Mouse (Mus musculus) adrenal gland (tissue): ENCODE measurements around the gene Serinc2.
"Not testable (repeated sequence)": the region's sequence is repeated elsewhere in the genome, so short reads cannot be mapped to it uniquely, and the experiment has no call there.

Source experiments
- intact Hi-C: fragments of 180-260 bp; cut with DNase I; formaldehyde crosslinking; loops from one replicate; pipeline ENCODE4 v1.15.1; 2025

Serinc2 gene

DNA sequence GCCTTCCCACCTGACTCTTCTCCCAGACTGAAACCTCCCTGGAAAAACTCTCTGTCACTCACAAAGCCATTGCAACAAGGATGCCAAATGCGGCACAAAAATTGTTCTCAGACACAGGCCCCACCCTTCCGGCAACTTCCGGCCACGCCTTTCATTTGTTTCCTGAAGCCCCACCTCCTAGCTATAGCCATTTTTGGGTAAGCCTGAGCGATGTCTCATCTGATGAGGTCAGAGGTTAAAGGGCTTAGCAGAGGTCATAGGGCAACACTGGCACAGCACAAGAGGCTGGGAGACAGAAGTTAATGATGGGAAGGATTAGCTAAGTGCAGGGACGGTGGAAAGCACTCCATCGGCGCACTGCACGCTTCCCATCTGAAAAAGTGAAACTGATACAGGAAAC lies 12.4 kb downstream of the Serinc2 start:
- intact Hi-C loops: no loop called here

DNA sequence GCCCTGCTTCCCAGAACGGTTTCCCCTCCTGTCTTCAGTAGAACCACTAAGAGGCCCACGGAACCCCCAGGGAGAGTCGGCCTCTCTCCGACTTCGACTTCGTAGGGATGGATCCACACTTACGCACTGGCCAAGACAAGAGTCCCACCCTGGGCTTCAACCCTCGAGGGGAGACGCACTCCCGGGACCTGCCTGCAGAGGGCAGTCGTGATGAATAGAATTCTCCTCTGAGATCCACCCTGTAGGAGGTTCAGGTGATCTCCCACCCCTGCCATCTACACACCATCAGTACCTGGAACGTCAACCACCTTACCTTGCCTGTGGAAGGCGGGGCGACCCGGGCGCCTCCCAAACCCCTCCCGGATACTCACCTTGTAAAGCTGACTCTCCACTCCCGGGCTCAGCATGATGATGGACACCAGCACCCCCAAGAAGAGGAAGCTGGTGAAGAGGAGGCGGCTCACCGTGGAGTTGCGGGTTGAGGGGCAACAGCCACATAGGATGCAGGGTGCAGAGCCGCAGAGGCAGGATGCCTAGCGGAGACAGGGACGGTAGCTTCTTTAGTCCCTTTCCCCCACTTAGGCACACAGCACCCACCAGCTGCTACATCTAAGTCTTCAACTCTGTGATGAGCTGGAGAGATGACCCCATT lies 14.2 kb downstream of the Serinc2 start:
- intact Hi-C loops: loop anchor here (1.0 kb wide), 1 partner anchor 27 kb away; no protein-coding TSS in a partner anchor

DNA sequence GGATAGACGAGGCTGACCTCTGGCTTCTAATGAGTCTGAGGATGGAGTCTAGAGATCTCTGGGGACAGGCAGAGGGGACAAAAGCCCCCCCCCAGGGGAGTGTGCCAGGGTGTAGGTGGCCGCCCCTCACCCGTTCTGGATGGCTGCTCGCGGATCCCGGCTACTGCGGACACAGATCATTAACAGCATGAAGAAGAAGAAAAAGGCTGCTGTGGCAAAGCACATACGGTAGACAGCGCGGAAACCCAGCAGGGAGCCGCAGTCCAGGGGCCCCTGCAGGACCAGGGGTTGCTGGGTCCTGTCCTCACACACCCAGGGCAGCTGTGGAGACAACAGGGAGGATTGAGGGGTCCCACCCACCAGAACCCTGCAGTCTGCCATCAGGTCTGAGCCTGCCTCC lies 14.9 kb downstream of the Serinc2 start:
- intact Hi-C loops: loop anchor here (1.0 kb wide), 1 partner anchor 28 kb away; no protein-coding TSS in a partner anchor

DNA sequence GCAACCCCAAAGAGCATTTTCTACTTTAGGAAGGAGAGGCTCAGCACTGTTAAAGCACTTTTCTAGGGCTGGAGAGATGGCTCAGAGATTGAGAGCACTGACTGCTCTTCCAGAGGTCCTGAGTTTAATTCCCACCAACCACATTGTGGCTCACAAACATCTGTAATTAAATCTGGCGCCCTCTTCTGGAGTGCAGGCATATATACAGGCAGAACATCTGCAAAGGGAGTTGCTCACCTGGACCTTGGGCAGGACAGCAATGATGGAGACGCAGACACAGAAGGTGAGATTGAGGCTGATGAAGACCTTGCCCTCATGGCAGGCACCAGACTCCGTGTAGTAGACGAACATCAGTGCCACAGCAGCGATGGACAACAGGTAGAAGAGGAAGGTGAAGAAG lies 18.6 kb downstream of the Serinc2 start:
- intact Hi-C loops: no loop called here

DNA sequence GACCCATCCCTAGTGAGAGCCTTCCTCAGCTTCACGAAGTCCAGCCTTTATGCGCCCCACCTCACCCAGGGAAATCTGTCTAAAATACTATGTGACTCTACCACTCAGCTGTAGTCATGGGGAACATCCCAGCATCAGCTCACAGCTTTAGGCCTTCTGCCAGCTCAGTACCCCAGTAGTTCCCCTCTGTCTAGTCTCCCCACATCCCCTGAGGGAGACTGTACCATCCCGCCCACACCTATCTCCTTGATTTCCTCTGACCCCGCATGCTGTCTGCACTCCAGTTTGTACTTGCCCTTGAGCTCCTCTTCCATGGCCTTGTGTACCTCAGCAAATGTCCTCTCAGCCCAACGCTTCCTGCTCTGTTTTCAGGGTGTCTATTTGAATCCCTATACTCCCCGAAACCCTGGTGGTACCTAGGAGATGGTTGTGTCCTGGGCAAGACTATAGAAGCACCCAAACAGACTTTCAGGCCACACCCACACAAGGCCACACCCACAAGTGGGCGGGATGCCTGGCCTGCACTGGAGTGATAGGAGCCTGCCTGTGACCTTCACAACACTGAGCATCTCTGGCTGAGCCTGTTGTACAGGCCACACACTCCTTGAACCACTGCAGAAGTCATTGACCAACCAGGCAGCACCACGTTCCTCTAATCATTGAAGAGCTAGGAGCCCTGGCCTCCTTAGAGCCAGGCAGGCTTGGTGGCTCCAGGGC lies 26.4 kb downstream of the Serinc2 start:
- intact Hi-C loops: no loop called here

DNA sequence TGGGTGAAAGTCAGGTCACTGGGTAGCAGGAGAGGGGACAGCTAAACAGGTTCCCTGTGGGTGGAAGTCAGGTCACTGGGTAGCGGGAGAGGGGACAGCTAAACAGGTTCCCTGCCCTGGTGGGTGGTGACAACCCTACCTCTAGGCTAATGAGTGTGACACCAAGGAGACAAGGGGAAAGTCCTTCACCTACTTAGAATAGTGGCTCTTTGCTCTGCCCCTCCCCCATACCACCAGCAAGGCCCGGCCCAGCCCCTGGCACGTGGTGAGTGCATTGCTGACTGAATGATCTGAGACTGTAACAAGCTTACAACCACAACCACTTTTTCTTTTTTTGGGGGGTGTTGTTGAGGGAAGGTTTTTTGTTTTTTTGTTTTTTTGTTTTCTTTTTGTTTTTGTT lies 27.2 kb downstream of the Serinc2 start:
- intact Hi-C loops: no loop called here

DNA sequence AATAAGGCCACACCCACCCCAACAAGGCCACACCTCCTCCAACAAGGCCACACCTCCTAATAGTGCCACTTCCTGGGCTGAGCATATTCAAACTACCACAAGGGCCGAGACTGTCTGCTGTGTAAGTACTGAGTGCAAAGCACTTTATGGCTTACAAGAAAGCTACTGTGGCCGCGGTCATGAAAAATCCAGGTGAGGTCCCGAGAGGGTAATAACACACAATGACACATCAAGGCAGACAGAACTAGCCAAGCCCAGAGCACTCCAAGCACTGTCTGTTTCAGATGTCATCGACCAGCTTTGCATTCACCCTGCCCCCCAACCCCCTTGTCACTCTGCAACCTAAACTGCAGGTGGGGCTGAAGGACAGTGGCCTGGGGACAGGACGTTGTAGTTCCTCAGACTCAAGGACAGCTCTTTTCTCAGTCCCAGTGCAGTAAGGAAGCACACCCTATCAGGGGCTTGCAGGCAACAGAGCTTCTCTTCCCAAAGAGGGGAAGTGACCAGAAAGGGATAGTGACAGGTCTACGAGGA lies 27.8 kb downstream of the Serinc2 start:
- intact Hi-C loops: no loop called here

DNA sequence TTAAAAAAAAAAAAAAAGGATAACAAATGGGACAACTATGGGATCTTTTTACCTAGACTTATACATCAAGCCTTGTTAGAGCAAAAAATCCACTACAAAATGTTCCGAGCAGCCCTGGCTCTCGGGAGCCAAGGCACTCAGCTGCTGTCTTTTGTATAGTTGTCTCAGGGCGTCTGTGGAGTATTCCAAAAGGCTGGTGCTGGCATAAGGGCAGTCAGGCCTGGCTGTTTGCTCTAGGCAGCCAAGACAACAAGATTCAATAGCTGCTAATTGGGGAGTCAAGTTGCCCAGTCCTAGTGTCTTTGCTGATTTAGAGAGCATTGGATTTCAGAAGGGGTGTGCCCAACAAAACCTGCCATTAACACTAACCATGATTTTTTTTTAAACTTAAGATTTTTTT lies 30.4 kb downstream of the Serinc2 start:
- intact Hi-C loops: no loop called here

DNA sequence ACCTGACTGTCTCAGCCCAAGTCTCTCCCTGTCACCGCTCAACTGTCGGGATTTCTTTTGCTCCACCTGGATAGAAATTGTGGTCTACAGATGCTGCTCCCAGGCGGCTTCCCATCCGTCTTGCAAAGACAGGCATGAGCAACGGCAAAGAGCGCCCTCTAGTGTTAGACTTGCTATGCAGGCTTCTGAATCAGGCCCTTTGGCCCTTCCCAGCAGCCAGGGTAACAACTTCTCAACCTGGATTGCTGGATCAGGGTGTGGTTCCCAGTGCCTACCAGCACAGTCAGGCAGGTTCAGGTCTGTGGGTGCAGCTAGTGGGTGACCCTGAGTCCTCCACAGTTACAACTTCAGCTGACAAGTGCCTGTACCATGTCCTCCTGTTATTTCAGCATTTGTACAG lies 32.9 kb downstream of the Serinc2 start:
- intact Hi-C loops: loop anchor here (1.0 kb wide), 1 partner anchor 47 kb away; no protein-coding TSS in a partner anchor

DNA sequence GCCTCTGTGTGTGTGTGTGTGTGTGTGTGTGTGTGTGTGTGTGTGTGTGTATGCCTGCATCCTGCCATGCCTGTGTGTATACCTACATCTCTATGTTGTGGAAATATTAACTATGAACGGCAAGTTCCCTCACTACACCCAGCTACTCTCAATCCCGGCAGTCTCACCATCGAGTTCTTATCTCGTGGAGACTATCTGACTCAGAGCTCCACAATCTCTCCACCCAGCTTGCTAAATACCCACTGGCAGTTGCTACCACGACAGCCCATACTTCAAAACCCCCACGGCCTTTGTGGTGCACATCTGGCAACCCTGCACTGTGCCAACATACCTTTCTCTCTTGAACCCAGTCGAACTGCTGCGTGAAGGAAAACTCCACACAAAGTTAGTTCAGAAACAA lies 34.3 kb downstream of the Serinc2 start:
- intact Hi-C loops: no loop called here

DNA sequence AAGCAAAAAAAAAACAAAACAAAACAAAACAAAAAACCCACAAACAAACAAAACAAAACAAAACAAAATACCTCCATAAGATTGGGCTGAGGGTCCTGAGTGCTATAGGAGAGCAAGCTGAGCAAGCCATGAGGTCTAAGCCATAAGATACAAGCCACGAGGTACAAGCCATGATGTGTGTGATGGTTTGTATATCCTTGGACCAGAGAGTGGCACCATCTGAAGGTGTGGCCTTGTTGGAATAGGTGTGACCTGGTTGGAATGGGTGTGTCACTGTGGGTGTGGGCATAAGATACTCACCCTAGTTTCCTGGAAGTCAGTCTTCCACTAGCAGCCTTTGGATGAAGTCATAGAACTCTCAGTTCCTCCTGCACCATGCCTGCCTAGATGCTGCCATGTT lies 35.4 kb downstream of the Serinc2 start:
- intact Hi-C loops: not testable (repeated sequence)

DNA sequence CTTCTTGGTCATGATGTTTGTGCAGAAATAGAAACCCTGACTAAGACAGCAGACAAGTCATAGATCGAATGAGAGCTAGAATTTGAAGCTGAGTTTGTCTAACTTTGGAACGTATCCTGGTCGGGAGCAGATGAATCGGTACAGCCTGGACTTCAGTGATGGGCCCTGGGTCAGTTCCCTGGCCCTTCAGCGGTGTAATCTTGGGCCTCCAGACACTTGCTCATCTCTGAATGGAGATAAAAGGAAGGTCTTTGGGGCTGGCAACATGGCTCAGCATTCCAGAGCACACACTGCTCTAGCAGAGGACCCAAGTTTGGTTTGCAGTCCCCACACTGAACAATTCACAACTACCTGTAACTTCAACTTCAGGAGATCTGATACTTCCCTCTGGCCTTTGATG lies 36.0 kb downstream of the Serinc2 start:
- intact Hi-C loops: no loop called here

DNA sequence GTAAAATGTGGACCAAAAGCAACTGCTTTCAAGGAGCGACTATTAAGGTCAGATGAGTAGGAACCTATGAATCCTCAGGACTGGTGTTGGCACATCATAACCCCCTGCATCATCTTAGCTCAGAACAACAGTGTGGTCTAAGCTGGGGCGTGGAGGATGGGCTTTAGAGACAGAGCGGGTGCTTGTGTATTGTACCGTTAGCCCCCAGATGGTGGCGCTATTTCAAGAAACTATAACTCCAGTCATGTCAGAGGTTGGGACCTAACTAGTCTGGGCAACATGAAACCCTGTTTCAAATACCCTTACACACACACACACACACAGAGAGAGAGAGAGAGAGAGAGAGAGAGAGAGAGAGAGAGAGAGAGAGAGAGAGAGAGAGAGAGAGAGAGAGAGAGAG lies 38.3 kb downstream of the Serinc2 start:
- intact Hi-C loops: no loop called here

DNA sequence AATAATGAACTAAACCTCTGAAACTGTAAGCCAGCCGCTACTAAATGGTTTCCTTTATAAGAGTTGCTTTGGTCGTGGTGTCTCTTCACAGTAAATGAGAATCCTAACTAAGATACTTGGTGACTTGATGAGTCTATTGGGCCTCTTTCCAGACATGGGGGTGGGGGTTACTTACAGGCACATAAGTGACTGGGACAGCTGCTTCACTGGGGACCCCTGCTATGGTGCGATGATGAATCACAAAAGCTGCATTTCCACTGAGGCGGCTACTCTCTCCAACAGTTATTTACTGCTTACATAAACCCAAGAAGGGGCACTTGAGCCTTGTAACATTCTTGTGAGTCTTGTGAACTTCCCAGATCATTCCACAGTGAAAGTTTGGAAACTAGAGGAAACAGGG lies 41.4 kb downstream of the Serinc2 start:
- intact Hi-C loops: no loop called here

DNA sequence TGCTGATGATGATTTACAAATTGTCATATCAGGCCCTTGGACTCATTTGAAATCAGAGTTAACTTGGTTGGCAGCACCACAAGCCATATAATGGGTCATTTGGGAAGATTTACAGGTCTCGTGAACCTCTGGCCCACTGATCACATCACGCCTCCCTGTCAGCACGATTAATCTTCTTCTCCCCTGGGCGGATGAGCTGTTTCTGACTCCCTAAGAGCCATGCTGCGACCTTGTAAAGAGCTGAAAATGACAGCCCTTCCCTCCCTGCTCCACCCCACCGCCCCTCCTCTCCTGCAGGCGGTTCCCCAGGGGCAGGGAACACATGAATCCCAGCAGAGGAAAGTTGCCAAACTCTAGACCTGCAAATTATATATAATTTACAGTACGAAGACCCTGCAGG lies 42.6 kb downstream of the Serinc2 start:
- intact Hi-C loops: no loop called here

DNA sequence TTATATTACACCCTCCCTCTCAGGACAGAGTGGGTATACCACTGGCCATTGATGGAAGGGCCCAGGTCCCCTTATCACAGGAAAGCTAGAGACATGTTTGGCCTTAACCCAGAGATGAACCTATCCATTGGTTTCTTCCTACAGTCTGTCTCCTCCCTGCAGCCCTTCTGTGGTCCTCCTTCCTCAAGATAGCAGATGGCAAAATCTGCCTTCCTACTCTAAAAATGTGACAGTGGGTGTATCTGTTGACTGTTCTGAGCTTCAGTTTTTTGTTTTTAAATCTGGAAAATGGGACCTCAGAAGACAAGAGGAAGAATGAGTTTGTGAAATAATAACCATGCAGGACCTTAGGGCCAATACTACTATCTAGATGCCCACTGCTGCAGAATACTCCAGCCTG lies 54.9 kb downstream of the Serinc2 start:
- intact Hi-C loops: no loop called here

DNA sequence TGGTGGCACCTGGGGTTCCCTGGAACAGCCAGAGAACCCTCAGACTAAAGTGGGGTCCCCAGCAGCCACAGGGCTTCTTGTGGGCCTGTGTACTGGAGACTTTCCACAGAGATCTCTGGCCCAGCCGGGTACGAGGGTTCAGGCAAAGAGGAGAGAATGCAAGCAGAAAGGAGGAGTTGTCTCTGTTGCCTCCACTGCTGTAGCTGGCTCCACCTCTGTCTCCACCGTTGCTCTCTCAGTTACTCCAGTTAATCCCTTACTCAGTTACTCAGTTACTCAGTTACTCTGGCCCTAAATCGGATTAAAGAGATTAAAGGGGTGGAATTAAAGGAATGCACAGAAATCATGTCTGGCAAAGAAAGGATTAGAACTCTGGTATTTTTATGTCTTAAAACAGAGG lies 56.8 kb downstream of the Serinc2 start, which contains the start of gene Gm853:
TSS of gene Gm853 (minus strand) at position 223 of the 400 bp plus-strand sequence.
- intact Hi-C loops: no loop called here

DNA sequence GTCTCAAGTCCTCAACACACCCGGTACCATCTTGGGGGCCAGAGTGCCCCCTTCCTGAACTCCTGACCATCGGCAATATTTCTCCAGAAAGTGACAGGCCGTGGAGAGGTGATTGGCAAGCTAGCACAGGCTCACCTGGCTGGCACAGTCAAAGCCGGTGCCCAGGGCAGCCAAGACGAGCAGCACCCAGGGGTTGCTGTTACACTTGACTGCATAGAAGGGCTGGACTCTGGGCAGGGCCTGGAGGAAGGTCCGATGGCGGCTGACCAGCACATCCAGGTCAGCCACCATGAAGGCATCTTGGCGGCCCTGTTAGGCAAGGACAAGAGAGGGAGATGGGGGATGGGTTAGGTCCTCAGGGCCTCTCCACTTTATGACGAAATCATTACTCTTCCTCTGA lies 58.8 kb downstream of the Serinc2 start:
- intact Hi-C loops: no loop called here

DNA sequence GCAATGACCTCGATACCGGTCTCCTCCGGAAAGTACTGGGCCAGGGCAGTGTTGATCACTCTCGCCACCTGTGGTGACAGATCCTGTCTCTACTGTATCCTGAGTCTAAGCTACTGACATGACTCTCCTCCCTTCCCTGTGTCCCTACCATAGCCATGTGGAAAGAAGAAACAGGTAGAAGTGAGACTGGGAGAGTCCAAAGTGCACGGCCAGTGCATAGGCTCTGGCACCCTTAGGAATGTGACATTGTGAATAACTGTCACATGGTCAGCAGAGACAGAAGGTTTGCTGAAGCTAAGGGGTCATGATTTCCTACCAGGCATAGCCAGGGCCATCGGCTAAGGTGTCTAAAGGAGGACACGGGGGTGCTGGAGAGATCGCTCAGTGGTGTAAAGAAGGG lies 63.6 kb downstream of the Serinc2 start:
- intact Hi-C loops: no loop called here

DNA sequence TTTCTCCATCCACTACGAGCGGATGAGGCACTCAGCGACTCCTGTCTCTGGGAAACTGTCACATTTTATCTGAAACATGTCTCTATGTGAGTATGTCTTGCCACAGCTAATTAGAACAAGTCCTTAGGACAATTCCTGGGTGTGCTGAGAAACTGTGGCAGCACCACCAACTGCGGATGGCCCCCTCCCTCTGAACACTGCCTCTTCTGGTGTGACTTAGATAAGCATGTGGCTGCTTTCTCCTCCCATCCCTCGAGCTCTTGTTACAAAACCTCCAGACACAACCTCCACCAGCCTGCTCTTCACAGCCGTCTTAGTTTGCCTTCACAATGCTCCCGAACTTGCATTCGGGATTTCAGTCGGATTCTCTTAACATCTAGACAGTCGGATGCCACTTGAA lies 65.1 kb downstream of the Serinc2 start:
- intact Hi-C loops: no loop called here

DNA sequence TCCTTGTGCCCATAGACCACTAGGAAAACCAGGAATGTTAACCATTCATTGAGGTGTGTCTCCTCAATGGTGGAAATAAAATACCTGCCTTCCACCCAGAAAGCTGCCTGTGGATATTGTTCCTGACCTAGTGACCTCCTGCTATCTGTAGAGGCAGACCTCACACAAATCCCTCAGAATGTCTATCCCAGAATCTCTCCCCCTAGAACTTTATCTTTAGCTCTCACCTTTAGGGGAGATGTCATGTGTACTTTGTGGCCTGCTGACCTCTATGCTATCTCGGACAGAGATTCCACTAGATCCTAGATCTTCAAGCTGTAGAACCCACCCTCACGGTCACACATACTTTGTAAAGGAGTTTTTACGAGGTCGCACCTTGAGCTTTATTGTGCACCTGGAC lies 65.8 kb downstream of the Serinc2 start:
- intact Hi-C loops: no loop called here

DNA sequence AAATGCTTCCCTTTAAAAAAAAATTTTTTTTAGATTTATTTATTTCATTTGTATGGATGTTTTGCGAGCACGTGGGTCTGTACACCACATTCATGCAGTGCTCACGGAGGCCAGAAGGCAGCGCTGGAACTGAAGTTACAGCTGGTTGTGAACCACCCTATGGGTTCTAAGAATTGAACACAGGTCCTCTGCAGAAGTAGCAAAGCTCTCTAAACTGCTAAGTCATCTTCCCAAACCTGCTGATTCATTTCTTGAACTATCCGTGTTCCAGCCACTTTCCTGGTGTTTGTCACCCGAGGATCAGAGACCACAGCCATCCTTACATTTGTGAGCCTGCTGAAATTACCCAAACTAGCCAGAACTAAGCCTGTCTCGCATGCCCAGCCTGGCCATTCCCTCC lies 66.6 kb downstream of the Serinc2 start:
- intact Hi-C loops: no loop called here

DNA sequence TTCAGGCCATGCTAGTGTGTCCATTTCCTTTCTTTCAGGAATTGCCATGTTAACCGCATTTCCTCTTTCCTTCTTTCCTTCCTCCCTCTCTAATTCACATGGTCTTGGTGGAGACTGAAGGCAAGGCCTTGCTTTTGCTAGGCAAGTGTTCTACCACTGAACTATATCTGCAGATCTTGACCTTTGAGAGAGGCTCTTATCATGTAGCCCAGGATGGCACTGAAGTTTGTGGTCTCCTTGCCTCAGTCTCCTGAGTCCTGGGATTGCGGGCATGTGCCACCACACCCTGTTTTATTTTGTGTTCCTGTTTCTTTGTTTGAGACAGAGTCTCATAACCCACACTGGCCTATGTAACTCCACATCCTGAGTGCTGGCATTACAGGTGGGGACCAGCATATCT lies 67.1 kb downstream of the Serinc2 start:
- intact Hi-C loops: no loop called here
